Mouse (Mus musculus) thymus, adult 2 months (tissue): Measurements from ENCODE around the gene Fam155a.

Experiments
- CTCF ChIP-seq: fragments of 200-500 bp; IDR thresholded peaks from 2 replicates; pipeline ENCODE4 v1.5.1; 2012; ENCODE audit warnings: mild to moderate bottlenecking, control low read depth, low read length, moderate library complexity, borderline replicate concordance; ENCODE audit not compliant: control insufficient read depth, poor library complexity, insufficient read depth; ENCODE audit errors: extremely low read depth
- POLR2A ChIP-seq: fragments of 200-500 bp; IDR thresholded peaks from 2 replicates; pipeline ENCODE4 v1.6.1; 2012; ENCODE audit warnings: mild to moderate bottlenecking, low read length, control low read depth, moderate library complexity; ENCODE audit not compliant: control insufficient read depth, poor library complexity, insufficient read depth; ENCODE audit errors: extremely low read depth

- no peak for TF ChIP-seq CTCF
- TF ChIP-seq POLR2A: no peak
These were observed 76.2 kb downstream of the Fam155a start for GRCm38 (mm10) chr8:9694794-9695193.
